Mouse (Mus musculus) myocyte (in vitro differentiated cells): ENCODE measurements at regions not wholly inside any gene's neighbourhood (a gene's known extent, or its start where the extent isn't known, plus 50 kb on each side); places are given as distances from the start of the nearest gene placed in this dataset.

Source experiments
- H3K27me3 ChIP-seq: one replicate; pipeline ENCODE4 v1.6.1; 2011; ENCODE audit not compliant: control insufficient read depth, insufficient read depth, insufficient read length
- H3K36me3 ChIP-seq: one replicate; pipeline ENCODE4 v1.6.1; 2011; ENCODE audit not compliant: control insufficient read depth, insufficient read depth
- H3K4me2 ChIP-seq: one replicate; pipeline ENCODE4 v1.6.1; 2011; ENCODE audit warnings: low read depth, control low read depth
- H3K4me3 ChIP-seq: one replicate; pipeline ENCODE4 v1.5.1; 2011; ENCODE audit warnings: mild to moderate bottlenecking, control low read depth, moderate library complexity
- H3K79me2 ChIP-seq: one replicate; pipeline ENCODE4 v1.6.1; 2011; ENCODE audit not compliant: control insufficient read depth, insufficient read depth
- H3ac ChIP-seq: one replicate; pipeline ENCODE4 v1.6.1; 2011; ENCODE audit not compliant: control insufficient read depth, insufficient read length
- CEBPB ChIP-seq: IDR thresholded peaks from 2 replicates; pipeline ENCODE4 v1.6.1; 2011; ENCODE audit warnings: mild to moderate bottlenecking, moderate library complexity; ENCODE audit not compliant: poor library complexity, insufficient read depth, severe bottlenecking
- E2F4 ChIP-seq: IDR thresholded peaks from one replicate; pipeline ENCODE4 v1.6.1; 2011; ENCODE audit warnings: mild to moderate bottlenecking, control low read depth, moderate library complexity; ENCODE audit not compliant: insufficient read depth
- MAX ChIP-seq: IDR thresholded peaks from one replicate; pipeline ENCODE4 v1.6.1; 2011; ENCODE audit warnings: low read depth, mild to moderate bottlenecking, control low read depth
- MYOD1 ChIP-seq, 3 experiments: IDR thresholded peaks; one replicate each; pipeline ENCODE4 v1.6.1; 2011; ENCODE audit warnings: control low read depth in 2 of 3, low read depth in 2 of 3, mild to moderate bottlenecking in 2 of 3, moderate library complexity in 1 of 3; ENCODE audit not compliant: insufficient read length in 2 of 3, control insufficient read depth in 1 of 3
- MYOG ChIP-seq, 3 experiments: IDR thresholded peaks; one replicate each; pipeline ENCODE4 v1.6.1; 2011; ENCODE audit warnings: control low read depth in 2 of 3, low read depth in 2 of 3, mild to moderate bottlenecking in 2 of 3; ENCODE audit not compliant: insufficient read length in 2 of 3, control insufficient read depth in 1 of 3, insufficient read depth in 1 of 3
- POLR2A ChIP-seq: IDR thresholded peaks from one replicate; pipeline ENCODE4 v1.6.1; 2011; ENCODE audit warnings: low read depth, mild to moderate bottlenecking, control low read depth, moderate library complexity; ENCODE audit not compliant: insufficient read length
- POLR2AphosphoS2 ChIP-seq: IDR thresholded peaks from one replicate; pipeline ENCODE4 v1.6.1; 2011; ENCODE audit warnings: low read depth, control low read depth; ENCODE audit not compliant: insufficient read length
- REST ChIP-seq: IDR thresholded peaks from one replicate; pipeline ENCODE4 v1.6.1; 2011; ENCODE audit warnings: mild to moderate bottlenecking, control low read depth, moderate library complexity; ENCODE audit not compliant: insufficient read depth, insufficient read length
- SRF ChIP-seq: IDR thresholded peaks from one replicate; pipeline ENCODE4 v1.6.1; 2011; ENCODE audit warnings: low read depth; ENCODE audit not compliant: control insufficient read depth, insufficient read length
- TCF12 ChIP-seq: IDR thresholded peaks from one replicate; pipeline ENCODE4 v1.6.1; 2011; ENCODE audit warnings: mild to moderate bottlenecking, control low read depth; ENCODE audit not compliant: poor library complexity, insufficient read depth, severe bottlenecking
- TCF3 ChIP-seq: IDR thresholded peaks from one replicate; pipeline ENCODE4 v1.6.1; 2011; ENCODE audit warnings: low read depth, control low read depth; ENCODE audit not compliant: insufficient read length
- USF1 ChIP-seq: IDR thresholded peaks from one replicate; pipeline ENCODE4 v1.6.1; 2011; ENCODE audit warnings: low read depth, mild to moderate bottlenecking, control low read depth, moderate library complexity

GRCm38 (mm10) chr16:20808263-20808662 is 74.0 kb upstream of the Thpo start:
- Histone ChIP-seq H3ac (no peak overlapping the region), H3K4me2 (no peak overlapping the region), H3K27me3 (no peaks in the 10 kb centered on the region), H3K79me2 (no peaks in the 10 kb centered on the region), H3K4me3 (no peak overlapping the region), H3K36me3 (no peaks in the 10 kb centered on the region)
- no peak for TF ChIP-seq REST
- no peak for TF ChIP-seq MAX
- no peak for TF ChIP-seq CEBPB
- no peak for TF ChIP-seq SRF
- TF ChIP-seq MYOG (IDR thresholded peaks at IDR 0.05; ENCODE audit: control insufficient read depth in 1 of 3, insufficient read depth in 1 of 3, insufficient read length in 2 of 3, low read depth in 2 of 3), result no peak
- no peak for TF ChIP-seq POLR2AphosphoS2

- Histone ChIP-seq H3K36me3 (no peaks in the 10 kb centered on the region), H3K79me2 (no peaks in the 10 kb centered on the region), H3K4me3 (no peak overlapping the region), H3K4me2 (no peak overlapping the region), H3ac (no peak overlapping the region), H3K27me3 (no peaks in the 10 kb centered on the region)
- no peak for TF ChIP-seq TCF12
- no peak for TF ChIP-seq MYOG (IDR thresholded peaks at IDR 0.05; ENCODE audit: control insufficient read depth in 1 of 3, insufficient read depth in 1 of 3, insufficient read length in 2 of 3, low read depth in 2 of 3)
- TF ChIP-seq USF1, result no peak
- no peak for TF ChIP-seq MAX
- no peak for TF ChIP-seq MYOD1 (IDR thresholded peaks at IDR 0.05; ENCODE audit: control insufficient read depth in 1 of 3, insufficient read length in 2 of 3, low read depth in 2 of 3)
- TF ChIP-seq CEBPB, result no peak
- TF ChIP-seq REST, result no peak
- TF ChIP-seq TCF3, result no peak
- TF ChIP-seq E2F4, result no peak
- TF ChIP-seq SRF, result no peak
- TF ChIP-seq POLR2A, result no peak
- TF ChIP-seq POLR2AphosphoS2, result no peak
Observed at GRCm38 (mm10) chr16:20806739-20807138, 72.4 kb upstream of the Thpo start.

- Histone ChIP-seq H3K36me3 (no peaks in the 10 kb centered on the region), H3ac (no peak overlapping the region)
- no peak for TF ChIP-seq USF1
- no peak for TF ChIP-seq POLR2AphosphoS2
- no peak for TF ChIP-seq MYOG (IDR thresholded peaks at IDR 0.05; ENCODE audit: control insufficient read depth in 1 of 3, insufficient read depth in 1 of 3, insufficient read length in 2 of 3, low read depth in 2 of 3)
- TF ChIP-seq TCF3, result no peak
- TF ChIP-seq CEBPB, result no peak
- TF ChIP-seq MYOD1 (IDR thresholded peaks at IDR 0.05; ENCODE audit: control insufficient read depth in 1 of 3, insufficient read length in 2 of 3, low read depth in 2 of 3), result no peak
- TF ChIP-seq SRF, result no peak
- TF ChIP-seq MAX, result no peak
- TF ChIP-seq TCF12, result no peak
- TF ChIP-seq E2F4, result no peak
- no peak for TF ChIP-seq POLR2A
- TF ChIP-seq REST, result no peak
Observed at GRCm38 (mm10) chr16:20805793-20806192, 71.5 kb upstream of the Thpo start.

GRCm38 (mm10) chr16:20805086-20805485 is 70.8 kb upstream of the Thpo start:
- no peaks in the 10 kb centered on the region for H3K36me3 ChIP-seq
- no peak overlapping the region for H3K4me3 ChIP-seq
- no peaks in the 10 kb centered on the region for H3K27me3 ChIP-seq
- no peak overlapping the region for H3ac ChIP-seq
- TF ChIP-seq TCF3 (no peak), E2F4 (no peak), CEBPB (no peak), MYOG (IDR thresholded peaks at IDR 0.05; ENCODE audit: control insufficient read depth in 1 of 3, insufficient read depth in 1 of 3, insufficient read length in 2 of 3, low read depth in 2 of 3) (no peak), MAX (no peak), MYOD1 (IDR thresholded peaks at IDR 0.05; ENCODE audit: control insufficient read depth in 1 of 3, insufficient read length in 2 of 3, low read depth in 2 of 3) (no peak), POLR2A (no peak), TCF12 (no peak), USF1 (no peak), SRF (no peak), REST (no peak), POLR2AphosphoS2 (no peak)
- no peaks in the 10 kb centered on the region for H3K79me2 ChIP-seq
- peak overlapping the region; percentile 55 for H3K4me2 ChIP-seq

More at GRCm38 (mm10) chr16:20805793-20806192, 71.5 kb upstream of the Thpo start:
- H3K79me2 ChIP-seq, result no peaks in the 10 kb centered on the region
- H3K4me3 ChIP-seq, result no peak overlapping the region
- no peaks in the 10 kb centered on the region for H3K27me3 ChIP-seq
- no peak overlapping the region for H3K4me2 ChIP-seq

- Histone ChIP-seq H3ac (no peak overlapping the region), H3K36me3 (no peaks in the 10 kb centered on the region), H3K4me3 (no peak overlapping the region), H3K4me2 (peak overlapping the region; percentile 55), H3K79me2 (no peaks in the 10 kb centered on the region), H3K27me3 (no peaks in the 10 kb centered on the region)
- TF ChIP-seq CEBPB (no peak), MAX (no peak), TCF12 (no peak), REST (no peak), POLR2AphosphoS2 (no peak), TCF3 (no peak), MYOD1 (IDR thresholded peaks at IDR 0.05; ENCODE audit: control insufficient read depth in 1 of 3, insufficient read length in 2 of 3, low read depth in 2 of 3) (no peak), E2F4 (no peak), SRF (no peak), POLR2A (no peak), MYOG (IDR thresholded peaks at IDR 0.05; ENCODE audit: control insufficient read depth in 1 of 3, insufficient read depth in 1 of 3, insufficient read length in 2 of 3, low read depth in 2 of 3) (no peak), USF1 (no peak)
Observed at GRCm38 (mm10) chr16:20804601-20805017, 70.3 kb upstream of the Thpo start.
